Mouse (Mus musculus) thymus, adult 2 months (tissue): Measurements from ENCODE around the gene Lonp2. TPM values are rescaled to one million over a fixed set of nuclear protein-coding genes. Genes with fewer than 3 reads are reported as not detected.

Experiments used
- DNase-seq: peaks from one replicate; pipeline ENCODE4 v3.0.0; 2021
- H3K27ac ChIP-seq: fragments of 200-500 bp; 2 replicates; pipeline ENCODE4 v1.5.1; 2012; ENCODE audit warnings: low read length, control low read depth; ENCODE audit not compliant: control insufficient read depth, insufficient read depth
- H3K27me3 ChIP-seq: fragments of 200-500 bp; 2 replicates; pipeline ENCODE4 v1.6.1; 2012; ENCODE audit warnings: mild to moderate bottlenecking, low read length, moderate library complexity, mixed read lengths; ENCODE audit not compliant: control insufficient read depth, insufficient read depth
- H3K36me3 ChIP-seq: fragments of 200-500 bp; 2 replicates; pipeline ENCODE4 v1.6.1; 2012; ENCODE audit warnings: mild to moderate bottlenecking, low read length, moderate library complexity; ENCODE audit not compliant: control insufficient read depth, insufficient read depth
- H3K4me1 ChIP-seq: fragments of 200-500 bp; replicated peaks from 2 replicates; pipeline ENCODE4 v1.6.1; 2012; ENCODE audit warnings: low read length; ENCODE audit not compliant: control insufficient read depth, insufficient read depth
- H3K4me3 ChIP-seq: fragments of 200-500 bp; 2 replicates; pipeline ENCODE4 v1.5.1; 2012; ENCODE audit warnings: mild to moderate bottlenecking, low read length, control low read depth, moderate library complexity; ENCODE audit not compliant: control insufficient read depth, insufficient read depth
- CTCF ChIP-seq: fragments of 200-500 bp; IDR thresholded peaks from 2 replicates; pipeline ENCODE4 v1.5.1; 2012; ENCODE audit warnings: mild to moderate bottlenecking, control low read depth, low read length, moderate library complexity, borderline replicate concordance; ENCODE audit not compliant: control insufficient read depth, poor library complexity, insufficient read depth; ENCODE audit errors: extremely low read depth
- POLR2A ChIP-seq: fragments of 200-500 bp; IDR thresholded peaks from 2 replicates; pipeline ENCODE4 v1.6.1; 2012; ENCODE audit warnings: mild to moderate bottlenecking, low read length, control low read depth, moderate library complexity; ENCODE audit not compliant: control insufficient read depth, poor library complexity, insufficient read depth; ENCODE audit errors: extremely low read depth
- WGBS: fragments of 180-500 bp; shearing (Covaris S2); methylation state at CpG from one replicate; pipeline ENCODE4 v1.1.7; 2018; 5-methylcytosine and 5-hydroxymethylcytosine counted together
- polyA plus RNA-seq: library from polyadenylated mRNA; depleted of rRNA; stranded (reverse); fragments of >200 nt; gene quantifications from 2 replicates; pipeline ENCODE4 v1.2.3, GENCODE M21; 2012

Lonp2 gene
- polyA plus RNA-seq, 1 experiment, result 63.3 TPM

DNA sequence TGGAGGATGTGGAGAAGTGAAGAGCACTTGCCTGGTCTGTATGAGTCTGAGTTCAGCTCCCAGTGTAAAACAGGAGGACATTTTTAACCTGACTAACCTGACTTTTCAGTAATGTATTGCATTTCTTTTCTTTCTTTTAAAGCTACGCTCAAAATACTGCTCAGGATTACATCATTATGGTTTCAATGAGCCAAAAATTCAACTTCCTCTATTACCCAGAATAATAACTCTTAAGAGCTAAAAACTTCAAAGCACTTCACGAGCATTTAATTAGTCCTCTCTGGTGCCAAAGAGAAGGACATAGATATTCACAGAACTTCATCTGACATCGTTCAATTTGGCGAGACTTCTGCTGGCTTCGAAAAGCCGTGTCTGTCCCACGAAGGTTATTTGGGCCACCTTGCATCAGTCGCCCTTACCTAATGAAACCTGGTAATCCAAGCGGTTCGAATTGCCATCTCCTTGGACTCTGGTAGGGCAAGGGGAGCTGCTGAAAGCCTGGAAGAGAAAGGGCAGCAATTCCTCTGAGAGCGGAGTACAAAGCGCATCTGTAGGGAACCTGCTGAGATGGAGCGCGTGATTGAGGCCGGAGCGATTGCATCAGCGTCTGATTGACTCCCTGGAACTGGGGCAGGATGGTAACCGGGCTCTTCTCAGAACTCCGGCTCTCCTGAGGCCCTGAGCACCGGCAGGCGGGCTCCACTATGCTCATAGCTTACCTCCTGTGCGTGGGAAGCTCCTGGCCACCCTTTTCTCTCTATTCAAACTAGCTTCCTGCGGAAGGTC is 133.3 kb downstream of the Lonp2 start:
- no peak overlapping the region for H3K27ac ChIP-seq
- WGBS, result 52% methylated on average over 23 of the region's 23 CpGs
- TF ChIP-seq CTCF (no peak), POLR2A (no peak)
- DNase-seq, result no peak
- no peaks in the 10 kb centered on the region for H3K36me3 ChIP-seq
- H3K4me3 ChIP-seq, result no peak overlapping the region
- no peaks in the 10 kb centered on the region for H3K4me1 ChIP-seq
- H3K27me3 ChIP-seq, result no peaks in the 10 kb centered on the region

DNA sequence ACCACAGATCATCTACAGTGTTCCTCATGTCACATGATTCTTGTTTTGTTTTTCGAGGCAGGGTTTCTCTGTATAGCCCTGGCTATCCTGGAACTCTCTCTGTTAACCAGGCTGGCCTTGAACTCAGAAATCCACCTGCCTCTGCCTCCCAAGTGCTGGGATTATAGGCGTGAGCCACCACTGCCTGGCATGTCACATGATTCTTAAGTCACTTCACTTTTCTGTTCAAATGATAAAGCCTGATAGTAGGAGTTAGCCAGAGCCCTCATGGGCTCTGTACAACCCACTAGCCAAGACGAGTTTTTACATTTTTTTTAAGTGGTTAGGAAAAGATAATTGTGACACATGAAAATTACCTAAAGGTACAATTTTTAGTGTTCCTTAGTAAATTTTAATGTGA is 134.8 kb downstream of the Lonp2 start:
- no peaks in the 10 kb centered on the region for H3K36me3 ChIP-seq
- DNase-seq, result no peak
- no peaks in the 10 kb centered on the region for H3K4me1 ChIP-seq
- no peak overlapping the region for H3K4me3 ChIP-seq
- WGBS, result 87% methylated on average over 3 of the region's 3 CpGs
- H3K27me3 ChIP-seq, result no peaks in the 10 kb centered on the region
- no peak for TF ChIP-seq POLR2A
- no peak for TF ChIP-seq CTCF
- H3K27ac ChIP-seq, result no peak overlapping the region

GRCm38 (mm10) chr8:86759090-86759491 is 135.2 kb downstream of the Lonp2 start:
- WGBS, result 91% methylated on average over 4 of the region's 4 CpGs
- no peak for DNase-seq
- H3K36me3 ChIP-seq, result no peaks in the 10 kb centered on the region
- no peaks in the 10 kb centered on the region for H3K27me3 ChIP-seq
- H3K27ac ChIP-seq, result no peak overlapping the region
- H3K4me1 ChIP-seq, result no peaks in the 10 kb centered on the region
- TF ChIP-seq CTCF (no peak), POLR2A (no peak)
- no peak overlapping the region for H3K4me3 ChIP-seq

DNA sequence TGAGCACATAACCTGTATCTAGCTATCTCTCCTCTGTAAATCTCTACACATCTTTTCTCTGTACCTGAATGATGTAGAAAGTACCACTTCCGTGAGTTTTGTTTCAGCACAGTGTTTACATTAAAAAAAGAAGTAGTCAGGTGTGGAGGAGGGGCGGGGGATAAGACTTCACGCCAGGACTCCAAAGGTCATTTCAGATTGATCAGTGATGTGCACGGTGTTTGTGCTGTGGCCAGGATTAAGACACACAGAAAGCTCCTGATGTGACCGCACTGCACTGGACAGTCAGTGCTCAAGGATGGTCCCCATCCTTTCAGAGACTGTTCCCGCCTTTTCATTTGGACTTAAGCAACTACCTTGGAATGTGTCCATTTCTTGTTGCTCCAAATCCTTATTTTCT is 136.9 kb downstream of the Lonp2 start:
- H3K4me1 ChIP-seq, result no peaks in the 10 kb centered on the region
- no peak for DNase-seq
- H3K27me3 ChIP-seq, result no peaks in the 10 kb centered on the region
- H3K4me3 ChIP-seq, result no peak overlapping the region
- H3K36me3 ChIP-seq, result no peaks in the 10 kb centered on the region
- TF ChIP-seq CTCF (no peak), POLR2A (no peak)
- 94% methylated on average over 6 of the region's 6 CpGs for WGBS
- no peak overlapping the region for H3K27ac ChIP-seq

DNA sequence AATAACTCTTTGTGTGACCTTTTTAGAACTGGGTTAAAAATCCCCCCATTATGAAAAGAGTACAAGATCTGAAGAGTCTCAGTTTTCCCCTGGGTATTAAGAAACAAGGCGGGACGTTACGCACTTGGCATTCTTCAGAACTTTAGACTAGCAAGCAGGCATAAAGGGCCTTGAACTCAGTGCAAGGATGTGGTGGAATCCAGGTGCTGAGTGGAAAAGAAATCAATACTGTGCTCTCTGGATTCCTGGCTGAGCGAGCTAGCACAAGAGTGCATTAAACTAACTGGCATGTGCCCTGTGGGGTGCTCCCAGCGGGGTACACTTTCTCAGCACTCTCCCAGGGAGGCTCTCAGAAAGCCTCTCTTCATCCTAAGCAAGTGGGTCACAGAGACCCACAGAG is 139.0 kb downstream of the Lonp2 start:
- H3K4me1 ChIP-seq, result no peaks in the 10 kb centered on the region
- no peaks in the 10 kb centered on the region for H3K27me3 ChIP-seq
- no peak overlapping the region for H3K27ac ChIP-seq
- TF ChIP-seq POLR2A (no peak), CTCF (no peak)
- no peak overlapping the region for H3K4me3 ChIP-seq
- H3K36me3 ChIP-seq, result no peaks in the 10 kb centered on the region
- DNase-seq, result no peak
- WGBS, result 91% methylated on average over 5 of the region's 5 CpGs

GRCm38 (mm10) chr8:86765155-86765554 is 141.3 kb downstream of the Lonp2 start:
- 70% methylated on average over 10 of the region's 10 CpGs for WGBS
- DNase-seq, result no peak
- no peak overlapping the region for H3K27ac ChIP-seq
- TF ChIP-seq POLR2A (no peak), CTCF (no peak)
- no peaks in the 10 kb centered on the region for H3K36me3 ChIP-seq
- no peaks in the 10 kb centered on the region for H3K4me1 ChIP-seq
- no peak overlapping the region for H3K4me3 ChIP-seq
- H3K27me3 ChIP-seq, result no peaks in the 10 kb centered on the region

DNA sequence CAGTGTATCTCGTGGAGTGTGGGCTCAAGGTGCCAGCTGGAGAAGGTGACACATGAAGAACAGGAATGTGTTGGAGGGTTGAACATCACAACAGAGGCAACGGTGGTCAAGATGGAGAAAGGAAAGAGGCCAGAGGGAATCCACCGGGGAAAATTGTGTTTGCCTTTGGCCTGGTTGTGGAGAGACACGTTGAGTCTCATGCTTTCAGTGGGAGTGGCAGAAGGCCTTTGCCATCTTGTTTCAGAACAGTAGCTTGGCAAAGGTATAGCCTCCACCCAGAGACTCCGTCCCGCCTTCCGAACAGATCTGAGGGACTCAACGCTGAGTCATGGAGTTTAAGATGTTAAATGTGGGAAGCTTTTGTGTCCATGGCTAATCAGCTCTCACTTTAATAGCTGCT is 141.8 kb downstream of the Lonp2 start:
- H3K27ac ChIP-seq, result no peak overlapping the region
- DNase-seq, result no peak
- H3K4me3 ChIP-seq, result no peak overlapping the region
- H3K36me3 ChIP-seq, result no peaks in the 10 kb centered on the region
- TF ChIP-seq CTCF (no peak), POLR2A (no peak)
- WGBS, result 96% methylated on average over 8 of the region's 8 CpGs
- no peaks in the 10 kb centered on the region for H3K4me1 ChIP-seq
- no peaks in the 10 kb centered on the region for H3K27me3 ChIP-seq
